Mouse (Mus musculus): ENCODE results near the gene Cxcr1.
A peak's percentile ranks its signal among the peaks of the same experiment; 100 is the strongest.

GRCm38 (mm10) chr1:74235938-74236589 is 41.6 kb upstream of the Cxcr1 start, which contains the start of gene Arpc2:
- peak; percentile 99 for TF ChIP-seq POLR2A (IDR thresholded peaks at IDR 0.05; ENCODE audit: insufficient read depth, low read depth, low read length)
- no peak for TF ChIP-seq CTCF (IDR thresholded peaks at IDR 0.05)
